Mouse (Mus musculus): Measurements from ENCODE around the gene Prss48.

- TF ChIP-seq CTCF (IDR thresholded peaks at IDR 0.05; ENCODE audit: extremely low read depth, insufficient read length, insufficient replicate concordance, low read depth, low read length) (no peak), POLR2A (IDR thresholded peaks at IDR 0.05; ENCODE audit: low read depth, low read length) (no peak)
Measured at GRCm38 (mm10) chr3:86037926-86038484, 35.7 kb upstream of the Prss48 start.

All from small intestine, adult 2 months (tissue).